Mouse (Mus musculus) lung, adult 2 months (tissue): ENCODE results near the gene Mlst8.

Experiments
- CTCF ChIP-seq: fragments of 200-500 bp; IDR thresholded peaks from 2 replicates; pipeline ENCODE4 v1.5.1; 2011; ENCODE audit warnings: mild to moderate bottlenecking, low read length, control low read depth; ENCODE audit not compliant: insufficient read depth
- POLR2A ChIP-seq: fragments of 200-500 bp; IDR thresholded peaks from 2 replicates; pipeline ENCODE4 v1.6.1; 2011; ENCODE audit warnings: low read depth, mild to moderate bottlenecking, control low read depth, low read length, borderline replicate concordance; ENCODE audit errors: extremely low read depth

DNA sequence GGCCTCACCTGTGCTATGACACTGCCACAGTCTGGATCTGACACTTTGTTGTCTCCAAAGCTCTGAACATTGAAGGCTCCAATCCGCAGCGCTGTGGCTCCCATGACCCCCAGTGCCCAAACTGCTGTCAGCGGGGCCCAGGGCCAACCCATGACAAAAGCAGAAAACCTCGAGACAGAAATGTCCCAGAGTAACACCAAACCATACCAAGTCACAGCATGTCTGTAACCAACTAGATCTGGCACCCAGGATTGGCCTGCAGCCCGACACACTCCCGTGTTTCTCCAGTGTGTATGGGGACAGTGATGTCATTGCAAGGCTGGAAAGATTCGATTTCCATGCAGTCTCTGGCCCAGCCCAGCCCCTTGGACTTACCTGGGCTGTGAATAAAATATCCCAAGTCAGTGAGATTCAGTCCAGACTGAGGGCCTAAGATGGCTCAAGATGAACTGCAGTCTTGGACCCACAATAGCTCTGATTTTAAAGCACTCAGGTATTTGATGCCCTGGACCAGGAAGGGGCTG is 36.2 kb downstream of the Mlst8 start, which contains the start of gene Dnase1l2:
- TF ChIP-seq CTCF: no peak
- TF ChIP-seq POLR2A: no peak
